Mouse (Mus musculus) lung, adult 2 months (tissue): Measurements from ENCODE around the gene Uvssa.

Experiments
- CTCF ChIP-seq: fragments of 200-500 bp; IDR thresholded peaks from 2 replicates; pipeline ENCODE4 v1.5.1; 2011; ENCODE audit warnings: mild to moderate bottlenecking, low read length, control low read depth; ENCODE audit not compliant: insufficient read depth
- POLR2A ChIP-seq: fragments of 200-500 bp; IDR thresholded peaks from 2 replicates; pipeline ENCODE4 v1.6.1; 2011; ENCODE audit warnings: low read depth, mild to moderate bottlenecking, control low read depth, low read length, borderline replicate concordance; ENCODE audit errors: extremely low read depth

DNA sequence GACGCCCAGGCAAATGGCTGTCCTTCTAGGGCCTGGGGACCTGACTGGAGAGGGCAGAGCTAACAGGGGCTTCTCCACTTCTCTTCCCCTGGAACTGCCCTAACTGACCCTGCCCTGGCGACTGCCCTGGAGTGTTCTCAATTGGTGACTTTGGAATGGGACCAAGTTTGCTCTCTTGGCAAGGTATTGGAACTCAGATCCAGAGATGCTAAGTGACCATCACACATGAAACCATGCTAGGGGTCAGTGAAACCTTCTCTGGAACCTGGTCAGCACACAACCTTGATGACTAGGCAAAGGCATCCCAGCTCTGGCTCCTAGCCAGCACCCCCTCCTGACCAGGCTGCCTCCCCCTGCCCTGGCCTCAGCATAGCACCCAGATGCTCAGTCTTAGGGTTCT lies 80.8 kb downstream of the Uvssa start:
- TF ChIP-seq CTCF = no peak
- TF ChIP-seq POLR2A = no peak
